Mouse (Mus musculus) layer of hippocampus, postnatal 36 days (tissue): ENCODE data around the gene Il20rb. TPM values are rescaled to one million over a fixed set of nuclear protein-coding genes. Genes with fewer than 3 reads are reported as not detected.

Experiments
- DNase-seq, 2 experiments: peaks; one replicate each; pipeline ENCODE4 v3.0.0; 2022
- total RNA-seq, 2 experiments: library from RNA; stranded (reverse); gene quantifications; 2 replicates each; pipeline ENCODE4 v1.2.3; 2021

Gene Il20rb
- total RNA-seq, 2 experiments from 2014 or later, result 4.4 to 6.3 TPM

- no peak for DNase-seq
Measured at GRCm38 (mm10) chr9:100470228-100470627, 16.4 kb downstream of the Il20rb start.

- DNase-seq, result no peak
Measured at GRCm38 (mm10) chr9:100469681-100470080, 16.9 kb downstream of the Il20rb start.

- DNase-seq, result no peak
Measured at GRCm38 (mm10) chr9:100468151-100468550, 18.4 kb downstream of the Il20rb start.

- no peak for DNase-seq
Measured at GRCm38 (mm10) chr9:100467653-100468052, 18.9 kb downstream of the Il20rb start.

- peak; percentile 41 to 46 for DNase-seq
Measured at GRCm38 (mm10) chr9:100466743-100467142, 19.8 kb downstream of the Il20rb start.

- DNase-seq, result no peak
Measured at GRCm38 (mm10) chr9:100465988-100466387, 20.6 kb downstream of the Il20rb start.

- DNase-seq, result no peak
Measured at GRCm38 (mm10) chr9:100465380-100465779, 21.2 kb downstream of the Il20rb start.

GRCm38 (mm10) chr9:100463771-100464170 is 22.8 kb downstream of the Il20rb start:
- no peak for DNase-seq

- no peak for DNase-seq
Measured at GRCm38 (mm10) chr9:100462098-100462497, 24.5 kb downstream of the Il20rb start.

GRCm38 (mm10) chr9:100461671-100462070 is 24.9 kb downstream of the Il20rb start:
- DNase-seq, result peak; percentile 81

GRCm38 (mm10) chr9:100460203-100460602 is 26.4 kb downstream of the Il20rb start:
- no peak for DNase-seq

GRCm38 (mm10) chr9:100457971-100458681 is 28.5 kb downstream of the Il20rb start:
- DNase-seq, result no peak

GRCm38 (mm10) chr9:100454664-100454993 is 32.0 kb downstream of the Il20rb start:
- DNase-seq, result no peak

- peak; percentile 56 to 76 for DNase-seq
Measured at GRCm38 (mm10) chr9:100453944-100454663, 32.5 kb downstream of the Il20rb start.

GRCm38 (mm10) chr9:100452432-100452831 is 34.2 kb downstream of the Il20rb start:
- DNase-seq, result no peak

GRCm38 (mm10) chr9:100446059-100446686 is 40.4 kb downstream of the Il20rb start:
- DNase-seq, result peak; percentile 71 to 77

- peak; percentile 19 to 40 for DNase-seq
Measured at GRCm38 (mm10) chr9:100440111-100440790, 46.3 kb downstream of the Il20rb start.

GRCm38 (mm10) chr9:100439481-100439880 is 47.1 kb downstream of the Il20rb start:
- no peak for DNase-seq

GRCm38 (mm10) chr9:100438994-100439393 is 47.6 kb downstream of the Il20rb start:
- DNase-seq, result no peak

- DNase-seq, result no peak
Measured at GRCm38 (mm10) chr9:100436865-100437595, 49.6 kb downstream of the Il20rb start.

GRCm38 (mm10) chr9:100431355-100431754 is 55.2 kb downstream of the Il20rb start:
- DNase-seq, result no peak

GRCm38 (mm10) chr9:100430911-100431310 is 55.7 kb downstream of the Il20rb start:
- DNase-seq, result no peak
